Mouse (Mus musculus) testis, adult 2 months (tissue): Measurements from ENCODE around the gene Ndc1.

ENCODE experiments used
- CTCF ChIP-seq: fragments of 200-500 bp; IDR thresholded peaks from 2 replicates; pipeline ENCODE4 v1.5.1; 2012; ENCODE audit warnings: low read depth, mild to moderate bottlenecking, inconsistent platforms, low read length, moderate library complexity; ENCODE audit not compliant: control insufficient read depth, insufficient read depth, insufficient replicate concordance
- POLR2A ChIP-seq: fragments of 200-500 bp; IDR thresholded peaks from 2 replicates; pipeline ENCODE4 v1.6.1; 2012; ENCODE audit warnings: low read depth, mild to moderate bottlenecking, inconsistent platforms, low read length, moderate library complexity; ENCODE audit not compliant: control insufficient read depth

DNA sequence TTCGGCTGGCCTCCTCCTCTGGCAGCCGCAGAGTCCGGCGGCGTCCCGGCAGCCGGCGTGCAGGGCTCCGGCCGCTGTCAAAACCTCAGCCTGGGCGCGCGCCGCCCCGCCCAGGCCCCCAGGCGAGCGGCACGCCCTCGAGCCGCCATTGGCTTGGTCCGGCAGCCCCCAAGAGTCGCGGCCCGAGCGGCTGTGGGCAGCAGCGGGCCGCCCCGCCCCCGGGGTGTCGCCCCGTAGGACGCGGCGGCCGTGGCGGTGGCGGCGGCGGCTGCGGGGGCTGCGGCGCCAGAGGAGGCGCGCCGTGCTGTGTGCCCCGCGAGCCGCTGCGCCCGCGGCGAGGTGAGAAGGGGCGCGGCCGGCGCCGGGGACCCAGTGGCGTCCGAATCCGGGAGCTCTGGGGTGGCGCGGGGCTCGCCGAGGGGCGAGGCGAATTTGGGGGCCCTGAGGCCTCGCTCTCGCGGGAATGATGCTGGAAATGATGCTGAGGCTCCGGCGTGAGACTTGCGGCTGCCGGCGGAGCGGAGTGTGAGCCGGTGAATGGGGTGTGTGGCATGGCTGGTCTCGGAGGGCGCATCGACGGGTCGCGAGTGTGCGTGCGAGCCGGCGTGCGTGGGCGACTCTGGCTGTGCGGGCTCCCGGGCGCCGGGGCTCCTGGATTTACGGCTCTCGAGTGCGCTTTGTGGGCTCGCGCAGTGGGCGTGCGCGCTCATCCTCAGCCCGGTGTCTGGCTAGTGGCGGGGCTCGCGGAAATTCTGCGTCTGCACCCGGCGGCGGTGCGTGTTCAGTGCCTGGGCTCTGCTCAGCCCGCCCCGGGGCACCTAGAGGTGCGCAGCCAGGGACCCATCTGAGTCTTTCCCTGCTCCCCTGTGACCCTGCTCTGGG, 67.0 kb downstream of the Ndc1 start, which contains the start of gene Glis1:
- TF ChIP-seq CTCF (no peak), POLR2A (no peak; the same call in 1 of the 2 replicates)
